Mouse (Mus musculus): ENCODE measurements around the gene Ceacam18.

- TF ChIP-seq POLR2A (IDR thresholded peaks at IDR 0.05; ENCODE audit: low read depth, low read length) = no peak
- no peak for TF ChIP-seq CTCF (IDR thresholded peaks at IDR 0.05; ENCODE audit: borderline replicate concordance, insufficient read depth, low read length)
Observed at GRCm38 (mm10) chr7:43636194-43636593, 1.7 kb downstream of the Ceacam18 start.

All from embryonic fibroblast, embryonic 13.5 days (primary cell).